Mouse (Mus musculus): ENCODE data around the gene Rec8. TPM values are rescaled to one million over a fixed set of nuclear protein-coding genes. Genes with fewer than 3 reads are reported as not detected.

Rec8 gene
- polyA plus RNA-seq, 1 experiment from 2014 or later = 4.8 TPM

GRCm38 (mm10) chr14:55579511-55580496 lies 38.0 kb upstream of the Rec8 start:
- 83% methylated on average over 23 of the region's 23 CpGs for WGBS
- no peak for ATAC-seq (replicated peaks; ENCODE audit: extremely low read depth, insufficient read depth, low FRiP score)
- Histone ChIP-seq H3K9ac (ENCODE audit: low read length) (no peak overlapping the region), H3K36me3 (ENCODE audit: control insufficient read depth, insufficient read depth) (peaks cover 14% of the 10 kb centered on the region), H3K9me3 (replicated peaks; ENCODE audit: control insufficient read depth, low read length) (no peaks in the 10 kb centered on the region), H3K27ac (ENCODE audit: low read length) (no peak overlapping the region), H3K4me3 (ENCODE audit: low read length) (no peak overlapping the region), H3K4me2 (ENCODE audit: low read depth, low read length) (0 out of 2 replicates have a peak overlapping the region, but pooled peaks have one; percentile 65), H3K27me3 (ENCODE audit: control insufficient read depth, insufficient read depth, low read length) (no peaks in the 10 kb centered on the region), H3K4me1 (ENCODE audit: control insufficient read depth, insufficient read depth, low read length) (peaks cover 18% of the 10 kb centered on the region)

DNA sequence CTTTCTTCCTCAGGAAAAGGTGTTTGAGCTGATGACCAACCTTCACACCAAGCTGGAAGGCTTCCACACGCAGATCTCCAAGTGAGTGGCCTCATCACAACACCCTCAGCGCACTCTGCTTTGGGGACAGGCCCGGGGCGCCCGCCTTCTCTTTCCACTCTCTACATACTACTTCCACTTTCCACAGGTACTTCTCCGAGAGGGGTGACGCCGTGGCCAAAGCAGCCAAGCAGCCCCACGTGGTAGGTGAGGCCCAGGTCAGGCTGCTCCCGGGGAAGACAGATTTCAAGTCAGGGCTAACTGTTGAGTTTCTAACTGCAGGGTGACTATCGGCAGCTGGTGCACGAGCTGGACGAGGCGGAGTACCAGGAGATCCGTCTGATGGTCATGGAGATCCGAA lies 37.1 kb upstream of the Rec8 start:
- 94% methylated on average over 16 of the region's 16 CpGs for WGBS
- peaks cover 23% of the 10 kb centered on the region for H3K4me1 ChIP-seq (ENCODE audit: control insufficient read depth, insufficient read depth, low read length)

DNA sequence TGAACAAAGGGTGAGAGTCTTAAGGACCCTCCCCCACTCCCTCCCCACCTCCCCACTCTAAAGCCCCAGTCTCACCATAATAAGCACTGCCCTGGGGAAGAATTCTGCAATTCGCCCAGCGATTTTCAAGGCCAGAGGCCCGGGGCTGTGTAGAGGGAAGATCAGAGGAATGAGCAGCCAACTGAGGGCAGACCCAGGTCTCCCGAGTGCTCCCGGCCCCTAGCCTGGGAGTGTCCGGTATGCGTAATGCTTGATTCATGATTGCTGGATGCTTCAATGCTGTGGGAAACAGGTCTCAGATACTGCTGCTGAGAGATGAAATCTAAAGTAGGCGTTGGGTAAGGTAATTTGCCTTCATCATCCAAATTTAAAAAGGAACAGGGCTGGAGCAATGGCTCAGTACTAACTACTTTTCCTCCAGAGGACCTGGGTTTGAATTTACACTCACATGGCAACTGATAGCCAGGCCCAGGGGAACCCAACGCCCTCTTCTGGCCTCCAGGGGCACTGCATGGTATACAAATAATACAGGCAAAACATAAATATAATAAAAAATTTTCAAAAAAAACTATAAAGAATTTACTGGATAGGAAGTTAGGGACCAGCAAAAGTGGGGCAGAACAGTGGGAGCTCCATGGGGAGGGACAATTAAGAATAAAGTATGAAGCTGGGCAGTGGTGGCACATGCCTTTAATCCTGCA lies 35.7 kb upstream of the Rec8 start:
- H3K4me1 ChIP-seq (ENCODE audit: control insufficient read depth, insufficient read depth, low read length) = peaks cover 21% of the 10 kb centered on the region
- peaks cover 17% of the 10 kb centered on the region for H3K36me3 ChIP-seq (ENCODE audit: control insufficient read depth, insufficient read depth)
- H3K9ac ChIP-seq (ENCODE audit: low read length) = no peak overlapping the region
- no peak overlapping the region for H3K4me3 ChIP-seq (ENCODE audit: low read length)
- H3K27me3 ChIP-seq (ENCODE audit: control insufficient read depth, insufficient read depth, low read length) = no peaks in the 10 kb centered on the region
- no peak overlapping the region for H3K4me2 ChIP-seq (ENCODE audit: low read depth, low read length)
- ATAC-seq (replicated peaks; ENCODE audit: extremely low read depth, insufficient read depth, low FRiP score) = no peak
- 76% methylated on average over 9 of the region's 9 CpGs for WGBS
- H3K27ac ChIP-seq (ENCODE audit: low read length) = no peak overlapping the region
- no peaks in the 10 kb centered on the region for H3K9me3 ChIP-seq (replicated peaks; ENCODE audit: control insufficient read depth, low read length)

More for the DNA sequence above, 37.1 kb upstream of the Rec8 start:
- no peak overlapping the region for H3K4me3 ChIP-seq (ENCODE audit: low read length)
- H3K4me2 ChIP-seq (ENCODE audit: low read depth, low read length) = no peak overlapping the region
- ATAC-seq (replicated peaks; ENCODE audit: extremely low read depth, insufficient read depth, low FRiP score) = no peak
- no peak overlapping the region for H3K9ac ChIP-seq (ENCODE audit: low read length)
- peaks cover 14% of the 10 kb centered on the region for H3K36me3 ChIP-seq (ENCODE audit: control insufficient read depth, insufficient read depth)
- H3K9me3 ChIP-seq (replicated peaks; ENCODE audit: control insufficient read depth, low read length) = no peaks in the 10 kb centered on the region
- H3K27ac ChIP-seq (ENCODE audit: low read length) = no peak overlapping the region
- H3K27me3 ChIP-seq (ENCODE audit: control insufficient read depth, insufficient read depth, low read length) = no peaks in the 10 kb centered on the region

DNA sequence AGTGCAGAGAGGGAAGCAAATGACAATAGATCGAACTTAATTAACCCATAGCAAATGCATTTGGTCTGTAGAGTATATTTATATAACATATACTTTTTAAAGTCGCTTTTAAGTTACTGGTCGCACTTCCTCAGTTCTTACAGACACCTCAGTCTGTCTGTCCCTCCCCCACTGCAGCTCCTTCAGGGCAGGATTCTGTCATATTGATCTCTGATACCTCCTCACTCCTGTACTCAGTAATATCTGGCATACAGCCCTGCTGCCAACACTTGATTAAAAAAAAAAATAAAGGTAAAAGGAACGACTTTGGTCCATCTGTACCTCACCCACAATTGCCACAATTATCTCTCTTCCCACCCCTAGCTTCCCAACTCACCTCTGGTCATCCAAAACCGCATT lies 33.5 kb upstream of the Rec8 start:
- Histone ChIP-seq H3K9me3 (replicated peaks; ENCODE audit: control insufficient read depth, low read length) (no peaks in the 10 kb centered on the region), H3K27me3 (ENCODE audit: control insufficient read depth, insufficient read depth, low read length) (no peaks in the 10 kb centered on the region), H3K4me2 (ENCODE audit: low read depth, low read length) (peak overlapping the region; percentile 85), H3K9ac (ENCODE audit: low read length) (peak overlapping the region; percentile 81), H3K4me3 (ENCODE audit: low read length) (peak overlapping the region; percentile 64), H3K27ac (ENCODE audit: low read length) (peak overlapping the region; percentile 83), H3K4me1 (ENCODE audit: control insufficient read depth, insufficient read depth, low read length) (peaks cover 9% of the 10 kb centered on the region), H3K36me3 (ENCODE audit: control insufficient read depth, insufficient read depth) (peaks cover 21% of the 10 kb centered on the region)
- WGBS = 38% methylated on average over 5 of the region's 5 CpGs
- ATAC-seq (replicated peaks; ENCODE audit: extremely low read depth, insufficient read depth, low FRiP score) = no peak

DNA sequence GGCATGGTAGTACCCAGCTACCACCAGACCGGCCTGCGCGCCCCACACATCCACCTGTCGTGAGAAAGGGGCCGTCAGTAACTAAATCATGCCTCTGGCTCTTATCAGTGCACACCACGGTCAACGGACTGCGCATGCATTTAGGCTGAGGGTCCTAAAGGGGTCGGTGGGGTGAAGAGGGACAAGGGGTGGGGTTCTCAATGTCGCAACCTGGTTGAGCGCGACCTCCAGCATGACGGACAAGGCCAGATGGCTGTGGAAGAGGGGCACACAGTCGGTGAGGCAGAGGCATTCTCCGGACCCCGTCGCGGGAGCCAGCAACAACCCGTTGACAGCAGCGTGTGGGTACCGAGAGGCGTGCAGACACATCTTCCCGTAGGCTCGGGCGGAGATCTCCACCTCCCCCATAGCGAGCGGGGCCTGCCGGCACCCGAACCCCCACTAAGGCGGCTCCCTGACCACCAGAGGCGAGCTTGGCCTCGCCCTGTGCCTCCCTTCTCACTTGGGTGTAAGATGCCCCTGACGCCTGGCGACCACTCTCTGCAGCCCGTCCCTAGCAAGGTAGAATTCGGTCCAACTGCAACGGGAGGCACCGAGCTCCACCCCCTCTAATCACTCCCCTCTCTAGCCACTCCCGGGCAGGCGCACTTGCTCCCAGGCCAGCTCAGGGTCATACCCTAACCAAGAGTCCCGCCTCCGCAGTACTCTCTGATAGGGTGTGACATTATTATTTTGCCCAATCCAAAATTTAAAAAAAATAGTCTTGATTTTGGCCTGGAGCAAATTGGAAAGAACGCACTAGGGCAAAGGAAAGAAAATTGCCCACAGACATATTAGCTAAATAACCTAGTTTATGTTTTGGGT lies 32.9 kb upstream of the Rec8 start, which contains the start of gene Emc9:
Gene Emc9 (minus strand): TSS at position 601 of the 864 bp plus-strand sequence.
- Histone ChIP-seq H3K4me1 (ENCODE audit: control insufficient read depth, insufficient read depth, low read length) (peaks cover 8% of the 10 kb centered on the region), H3K4me2 (ENCODE audit: low read depth, low read length) (peak within 1 kb of the TSS; percentile 85), H3K9ac (ENCODE audit: low read length) (peak within 1 kb of the TSS; percentile 81), H3K36me3 (ENCODE audit: control insufficient read depth, insufficient read depth) (peaks cover 19% of the 10 kb centered on the region), H3K27me3 (ENCODE audit: control insufficient read depth, insufficient read depth, low read length) (no peaks in the 10 kb centered on the region), H3K4me3 (ENCODE audit: low read length) (peak within 1 kb of the TSS; percentile 64), H3K9me3 (replicated peaks; ENCODE audit: control insufficient read depth, low read length) (no peaks in the 10 kb centered on the region), H3K27ac (ENCODE audit: low read length) (peak within 1 kb of the TSS; percentile 83)
- WGBS = 3% methylated on average over 42 of the region's 43 CpGs
- ATAC-seq (replicated peaks; ENCODE audit: extremely low read depth, insufficient read depth, low FRiP score) = peak; percentile 87

DNA sequence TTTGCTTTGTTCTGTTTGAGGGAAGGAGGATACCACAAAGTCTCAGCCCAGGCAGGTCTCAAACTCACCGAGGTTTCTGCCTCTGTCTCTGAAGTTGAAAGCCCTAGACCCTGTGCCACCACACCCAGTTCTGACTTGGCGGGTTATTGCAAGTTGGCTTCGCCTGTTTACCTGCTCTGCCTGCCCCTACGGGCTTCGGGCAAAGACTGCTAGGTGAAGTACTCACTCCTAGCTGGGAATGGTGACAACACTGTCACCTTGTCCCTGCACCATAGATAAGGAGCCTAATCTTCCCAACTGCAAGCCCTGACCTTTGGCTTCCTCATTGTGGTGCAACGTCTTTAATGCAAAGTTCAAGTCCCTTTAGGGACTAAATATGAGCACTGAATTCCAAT lies 32.3 kb upstream of the Rec8 start:
- Histone ChIP-seq H3K4me1 (ENCODE audit: control insufficient read depth, insufficient read depth, low read length) (peaks cover 12% of the 10 kb centered on the region), H3K4me2 (ENCODE audit: low read depth, low read length) (peak overlapping the region; percentile 85), H3K27ac (ENCODE audit: low read length) (peak overlapping the region; percentile 52), H3K9me3 (replicated peaks; ENCODE audit: control insufficient read depth, low read length) (no peaks in the 10 kb centered on the region), H3K27me3 (ENCODE audit: control insufficient read depth, insufficient read depth, low read length) (no peaks in the 10 kb centered on the region), H3K36me3 (ENCODE audit: control insufficient read depth, insufficient read depth) (peaks cover 18% of the 10 kb centered on the region), H3K4me3 (ENCODE audit: low read length) (peak overlapping the region; percentile 64), H3K9ac (ENCODE audit: low read length) (peak overlapping the region; percentile 81)
- no peak for ATAC-seq (replicated peaks; ENCODE audit: extremely low read depth, insufficient read depth, low FRiP score)
- WGBS = 46% methylated on average over 6 of the region's 6 CpGs

GRCm38 (mm10) chr14:55586149-55586548 lies 31.7 kb upstream of the Rec8 start:
- no peak overlapping the region for H3K27ac ChIP-seq (ENCODE audit: low read length)
- H3K4me1 ChIP-seq (ENCODE audit: control insufficient read depth, insufficient read depth, low read length) = peaks cover 12% of the 10 kb centered on the region
- 83% methylated on average over 2 of the region's 2 CpGs for WGBS
- H3K36me3 ChIP-seq (ENCODE audit: control insufficient read depth, insufficient read depth) = peaks cover 13% of the 10 kb centered on the region
- no peaks in the 10 kb centered on the region for H3K9me3 ChIP-seq (replicated peaks; ENCODE audit: control insufficient read depth, low read length)
- H3K27me3 ChIP-seq (ENCODE audit: control insufficient read depth, insufficient read depth, low read length) = no peaks in the 10 kb centered on the region
- H3K4me2 ChIP-seq (ENCODE audit: low read depth, low read length) = no peak overlapping the region
- no peak overlapping the region for H3K4me3 ChIP-seq (ENCODE audit: low read length)
- ATAC-seq (replicated peaks; ENCODE audit: extremely low read depth, insufficient read depth, low FRiP score) = no peak
- no peak overlapping the region for H3K9ac ChIP-seq (ENCODE audit: low read length)

GRCm38 (mm10) chr14:55589271-55589670 lies 28.6 kb upstream of the Rec8 start:
- H3K9ac ChIP-seq (ENCODE audit: low read length) = no peak overlapping the region
- H3K4me3 ChIP-seq (ENCODE audit: low read length) = no peak overlapping the region
- ATAC-seq (replicated peaks; ENCODE audit: extremely low read depth, insufficient read depth, low FRiP score) = no peak
- WGBS = 84% methylated on average over 5 of the region's 5 CpGs
- H3K27ac ChIP-seq (ENCODE audit: low read length) = no peak overlapping the region
- no peaks in the 10 kb centered on the region for H3K9me3 ChIP-seq (replicated peaks; ENCODE audit: control insufficient read depth, low read length)
- H3K4me2 ChIP-seq (ENCODE audit: low read depth, low read length) = no peak overlapping the region
- peaks cover 13% of the 10 kb centered on the region for H3K36me3 ChIP-seq (ENCODE audit: control insufficient read depth, insufficient read depth)
- H3K4me1 ChIP-seq (ENCODE audit: control insufficient read depth, insufficient read depth, low read length) = peaks cover 25% of the 10 kb centered on the region
- no peaks in the 10 kb centered on the region for H3K27me3 ChIP-seq (ENCODE audit: control insufficient read depth, insufficient read depth, low read length)
